Mouse (Mus musculus) lung, postnatal 14 days (tissue): ENCODE results near the gene Abraxas1.

Source experiments
- DNase-seq: peaks from one replicate; pipeline ENCODE4 v3.0.0; 2021

The Abraxas1 gene

GRCm38 (mm10) chr5:100821375-100821774, 610 bp upstream of the Abraxas1 start:
- no peak for DNase-seq

GRCm38 (mm10) chr5:100819568-100820480, 941 bp downstream of the Abraxas1 start:
- DNase-seq, result no peak

GRCm38 (mm10) chr5:100818341-100818740, 2.4 kb downstream of the Abraxas1 start:
- DNase-seq, result no peak

GRCm38 (mm10) chr5:100798165-100798860, 22.5 kb downstream of the Abraxas1 start, which contains the start of the genes Helq and Mrps18c:
Helq (minus strand) TSS chr5:100798598.
Mrps18c (plus strand) TSS chr5:100798627.
- peak; percentile 86 for DNase-seq

GRCm38 (mm10) chr5:100794084-100794483, 26.7 kb downstream of the Abraxas1 start:
- DNase-seq, result no peak

GRCm38 (mm10) chr5:100792261-100792660, 28.5 kb downstream of the Abraxas1 start:
- no peak for DNase-seq

- DNase-seq, result no peak
These were observed 33.2 kb downstream of the Abraxas1 start for GRCm38 (mm10) chr5:100787527-100787926.

GRCm38 (mm10) chr5:100779002-100779401, 41.8 kb downstream of the Abraxas1 start:
- DNase-seq, result no peak

GRCm38 (mm10) chr5:100776900-100777299, 43.9 kb downstream of the Abraxas1 start:
- no peak for DNase-seq

GRCm38 (mm10) chr5:100775778-100776404, 44.9 kb downstream of the Abraxas1 start:
- DNase-seq, result no peak

GRCm38 (mm10) chr5:100771575-100771974, 49.2 kb downstream of the Abraxas1 start:
- DNase-seq, result no peak

- no peak for DNase-seq
These were observed 54.7 kb downstream of the Abraxas1 start for GRCm38 (mm10) chr5:100766026-100766425.

GRCm38 (mm10) chr5:100761736-100762135, 59.0 kb downstream of the Abraxas1 start:
- DNase-seq, result no peak

GRCm38 (mm10) chr5:100760049-100760663, 60.6 kb downstream of the Abraxas1 start:
- DNase-seq, result no peak

- no peak for DNase-seq
These were observed 62.6 kb downstream of the Abraxas1 start for GRCm38 (mm10) chr5:100758121-100758520.
